Comparison of ENCODE assay signal across 19 mouse cellular contexts in the genomic region with DNA sequence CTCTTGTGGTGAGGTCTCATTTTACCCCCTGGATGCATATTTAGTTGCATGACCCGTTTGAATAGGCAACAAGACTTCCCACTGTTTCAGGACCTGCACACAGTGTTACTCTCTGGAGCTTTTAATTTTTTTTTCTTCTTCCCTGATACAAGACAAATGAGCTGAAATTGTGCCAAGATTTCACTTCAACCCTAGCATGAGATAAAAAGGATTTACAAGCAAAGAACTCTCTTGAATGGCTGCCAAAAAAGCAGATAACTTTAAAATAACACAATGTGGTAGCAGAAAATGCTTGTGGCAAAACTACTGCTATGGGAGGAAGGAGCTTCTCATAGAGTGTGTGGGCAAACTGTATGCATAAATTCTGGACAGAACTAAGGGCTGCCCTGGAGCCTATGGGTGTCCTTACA. TPM values are rescaled to one million over a fixed set of nuclear protein-coding genes. Genes with fewer than 3 reads are reported as not detected.
DNase-seq lines count a peak whose midpoint lies in the region; ATAC-seq and TF ChIP-seq lines count a peak whose summit lies in the region.
"Had no signal": no experiment of that assay in that cellular context is flagged by ENCODE, and none has a peak within 500 bp of the region (broad histone marks: within the 10 kb centered on the region; RNA-seq: fewer than 3 reads in every experiment).

No protein-coding gene starts in this region.

- TF ChIP-seq POLR2A in heart, adult 2 months (IDR thresholded peaks at IDR 0.05; ENCODE audit: insufficient read depth, low read depth, low read length), result no peak
- TF ChIP-seq POLR2A in liver, adult 2 months (IDR thresholded peaks at IDR 0.05; ENCODE audit: extremely low read depth, insufficient read depth, low read length), result no peak

- no peak for TF ChIP-seq CTCF in heart, adult 2 months (IDR thresholded peaks at IDR 0.05)
- no peak for TF ChIP-seq CTCF in liver, adult 2 months (IDR thresholded peaks at IDR 0.05; ENCODE audit: low read depth, low read length)

- DNase-seq in heart, adult 2 months, result no peak
- peak; percentile 18 for DNase-seq in liver, adult 2 months (ENCODE audit: extremely low read depth, low read depth, low spot score)
- DNase-seq in liver (no peak), MN1 (ENCODE audit: low spot score) (peak; percentile 32)
- DNase-seq in forebrain, embryonic 14.5 days (ENCODE audit: low spot score), result peak; percentile 80
- no peak for DNase-seq in thymus, postnatal 4 days
- no peak for DNase-seq in cerebellum, postnatal 36 days
- DNase-seq: cerebellum, adult 18-20 months; gastrocnemius, adult 2 months; lung, postnatal 10 days; right cerebral cortex, postnatal 4 days had no signal

- TF ChIP-seq EP300 in heart, adult 2 months (IDR thresholded peaks at IDR 0.05; ENCODE audit: insufficient read depth, low read depth, low read length), result no peak

- no peak overlapping the region for H3K4me3 ChIP-seq in heart, embryonic 15.5 days
- H3K4me3 ChIP-seq in heart, adult 2 months, result no peak overlapping the region
- H3K4me3 ChIP-seq in liver, adult 2 months (ENCODE audit: insufficient read depth, low read depth, low read length), result no peak overlapping the region
- H3K4me3 ChIP-seq in forebrain, embryonic 14.5 days (ENCODE audit: low read depth, low read length), result no peak overlapping the region
- H3K4me3 ChIP-seq: gastrocnemius, adult 2 months; left cerebral cortex, adult 2 months; limb, embryonic 15.5 days; midbrain, embryonic 12.5 days; neural tube, embryonic 12.5 days had no signal

- H3K79me2 ChIP-seq in heart, adult 2 months (replicated peaks; ENCODE audit: control insufficient read depth, insufficient read depth, low read length), result no peaks in the 10 kb centered on the region
- H3K79me2 ChIP-seq in liver, adult 2 months (ENCODE audit: control insufficient read depth, insufficient read depth, low read length), result no peaks in the 10 kb centered on the region

- no peak overlapping the region for H3K9ac ChIP-seq in heart, embryonic 15.5 days
- no peak overlapping the region for H3K9ac ChIP-seq in heart, adult 2 months (ENCODE audit: low read depth, low read length)
- H3K9ac ChIP-seq in liver, adult 2 months (ENCODE audit: low read depth, low read length), result no peak overlapping the region
- H3K9ac ChIP-seq in forebrain, embryonic 14.5 days (ENCODE audit: low read length), result no peak overlapping the region
- H3K9ac ChIP-seq: limb, embryonic 15.5 days; midbrain, embryonic 12.5 days; neural tube, embryonic 12.5 days had no signal

- H3K27ac ChIP-seq in heart, embryonic 15.5 days, result peak overlapping the region; percentile 71
- no peak overlapping the region for H3K27ac ChIP-seq in heart, adult 2 months
- H3K27ac ChIP-seq in liver, adult 2 months (replicated peaks; ENCODE audit: insufficient read depth, low read depth, low read length), result no peak overlapping the region
- H3K27ac ChIP-seq in forebrain, embryonic 14.5 days (ENCODE audit: low read depth, low read length), result no peak overlapping the region
- H3K27ac ChIP-seq: gastrocnemius, adult 2 months; left cerebral cortex, adult 2 months; limb, embryonic 15.5 days; midbrain, embryonic 12.5 days; neural tube, embryonic 12.5 days had no signal

- peaks cover 13% of the 10 kb centered on the region for H3K4me1 ChIP-seq in heart, embryonic 15.5 days (replicated peaks)
- H3K4me1 ChIP-seq in heart, adult 2 months (ENCODE audit: control insufficient read depth, insufficient read depth, low read length), result no peaks in the 10 kb centered on the region
- H3K4me1 ChIP-seq in liver, adult 2 months (ENCODE audit: control insufficient read depth, insufficient read depth, low read length), result no peaks in the 10 kb centered on the region
- H3K4me1 ChIP-seq in forebrain, embryonic 14.5 days (ENCODE audit: control insufficient read depth, insufficient read depth, low read length), result peaks cover 6% of the 10 kb centered on the region; the same call in 1 of the 2 replicates
- H3K4me1 ChIP-seq: limb, embryonic 15.5 days; midbrain, embryonic 12.5 days; neural tube, embryonic 12.5 days had no signal

- no peak overlapping the region for H3K4me2 ChIP-seq in heart, embryonic 15.5 days
- H3K4me2 ChIP-seq in forebrain, embryonic 14.5 days (ENCODE audit: low read length), result no peak overlapping the region
- H3K4me2 ChIP-seq: heart, embryonic 11.5 days; limb, embryonic 15.5 days; midbrain, embryonic 12.5 days; neural tube, embryonic 12.5 days had no signal

- no peaks in the 10 kb centered on the region for H3K27me3 ChIP-seq in heart, embryonic 15.5 days
- no peaks in the 10 kb centered on the region for H3K27me3 ChIP-seq in heart, adult 2 months (ENCODE audit: control insufficient read depth, insufficient read depth, low read length)
- H3K27me3 ChIP-seq in liver, adult 2 months (ENCODE audit: control insufficient read depth, insufficient read depth, low read length), result no peaks in the 10 kb centered on the region
- no peaks in the 10 kb centered on the region for H3K27me3 ChIP-seq in forebrain, embryonic 14.5 days (replicated peaks; ENCODE audit: control insufficient read depth, insufficient read depth, low read length)
- H3K27me3 ChIP-seq: limb, embryonic 15.5 days; midbrain, embryonic 12.5 days; neural tube, embryonic 12.5 days had no signal

- no peaks in the 10 kb centered on the region for H3K9me3 ChIP-seq in heart, embryonic 15.5 days (replicated peaks)
- H3K9me3 ChIP-seq in forebrain, embryonic 14.5 days (replicated peaks; ENCODE audit: control insufficient read depth, low read length), result no peaks in the 10 kb centered on the region
- H3K9me3 ChIP-seq: limb, embryonic 15.5 days; midbrain, embryonic 12.5 days; neural tube, embryonic 12.5 days had no signal

- no peak for ATAC-seq in heart, embryonic 15.5 days (replicated peaks; ENCODE audit: insufficient number of reproducible peaks, insufficient read depth, low FRiP score, low read depth)
- ATAC-seq in forebrain, embryonic 14.5 days, result peak; percentile 62; the same call in 1 of the 2 replicates
- ATAC-seq: hindbrain, embryonic 16.5 days had no signal

- intact Hi-C loops in heart, adult 2 months (cut with DNase I), result no loop called here

- WGBS in heart, embryonic 15.5 days, result 3% methylated on average over 1 of the region's 1 CpGs
- WGBS in heart, adult 2 months, result 5% methylated on average over 1 of the region's 1 CpGs
- 36% methylated on average over 1 of the region's 1 CpGs for WGBS in liver, adult 2 months
- 0% methylated on average over 1 of the region's 1 CpGs for whole genome bisulfite sequencing in forebrain, embryonic 14.5 days

- H3K36me3 ChIP-seq in heart, embryonic 15.5 days, result no peaks in the 10 kb centered on the region
- no peaks in the 10 kb centered on the region for H3K36me3 ChIP-seq in heart, adult 2 months (ENCODE audit: control insufficient read depth, insufficient read depth, low read length)
- H3K36me3 ChIP-seq in liver, adult 2 months (ENCODE audit: control insufficient read depth, insufficient read depth, low read length), result no peaks in the 10 kb centered on the region
- H3K36me3 ChIP-seq in forebrain, embryonic 14.5 days (ENCODE audit: control insufficient read depth, insufficient read depth, low read length), result no peaks in the 10 kb centered on the region
- H3K36me3 ChIP-seq: G1E; limb, embryonic 15.5 days; midbrain, embryonic 12.5 days; neural tube, embryonic 12.5 days had no signal

RNA-seq across cellular contexts. Expression of a gene that starts 22.3 kb away (rescaled TPM):
- polyA plus RNA-seq in heart, embryonic 15.5 days (2015; fragmentation: Nextera tagmentation; extraction: Ambion mirVana), result 0.13 and 0.18 TPM in 2 replicates
- not detected for total RNA-seq in heart, adult 2 months (2021)
- 0.06 TPM in 1 of 2 replicates, not detected in the other for polyA plus RNA-seq in heart, adult 2 months (2012; rRNA removed)
- total RNA-seq in liver, adult 2 months (2014; rRNA removed), result not detected in 2 replicates
- polyA plus RNA-seq in liver, adult 2 months (2012; rRNA removed), result not detected in 2 replicates
- 1.4 and 1.5 TPM in 2 replicates for polyA plus RNA-seq in forebrain, embryonic 14.5 days (2014; fragmentation: Nextera tagmentation; extraction: Ambion mirVana)
- total RNA-seq: gastrocnemius, adult 2 months had no signal
- polyA plus RNA-seq: G1E had no signal

Comparison
In these comparisons a context has a peak if more than half of its experiments do, and no peak if none do; other contexts are left out.
1. DNase-seq: peak in liver, adult 2 months (single experiment), MN1 (single experiment) and forebrain, embryonic 14.5 days (single experiment); none in heart, adult 2 months (0 of 2), liver (single experiment), thymus, postnatal 4 days (single experiment) and cerebellum, postnatal 36 days (0 of 2).